Mouse (Mus musculus) ES-Bruce4 (cell line): ENCODE results near the gene AC134908.4. TPM values are rescaled to one million over a fixed set of nuclear protein-coding genes. Genes with fewer than 3 reads are reported as not detected.

Experiments
- H3K27ac ChIP-seq: 2 replicates; pipeline ENCODE4 v1.5.1; 2012; ENCODE audit warnings: low read length, inconsistent platforms; ENCODE audit not compliant: insufficient read depth
- H3K27me3 ChIP-seq: 2 replicates; pipeline ENCODE4 v1.6.1; 2012; ENCODE audit warnings: mild to moderate bottlenecking, low read length, inconsistent platforms; ENCODE audit not compliant: control insufficient read depth, poor library complexity, insufficient read depth, severe bottlenecking
- H3K36me3 ChIP-seq: 2 replicates; pipeline ENCODE4 v1.6.1; 2012; ENCODE audit warnings: inconsistent platforms, mild to moderate bottlenecking, low read length, moderate library complexity; ENCODE audit not compliant: control insufficient read depth, poor library complexity, insufficient read depth, severe bottlenecking
- H3K4me1 ChIP-seq: one replicate; pipeline ENCODE4 v1.8.1; 2011; ENCODE audit warnings: low read length; ENCODE audit not compliant: control insufficient read depth, insufficient read depth
- H3K4me3 ChIP-seq: 2 replicates; pipeline ENCODE4 v1.5.1; 2011; ENCODE audit warnings: low read depth, mild to moderate bottlenecking, low read length
- H3K9ac ChIP-seq: 2 replicates; pipeline ENCODE4 v1.6.1; 2012; ENCODE audit warnings: low read depth, mild to moderate bottlenecking, inconsistent platforms; ENCODE audit not compliant: poor library complexity, severe bottlenecking
- H3K9me3 ChIP-seq: replicated peaks from 2 replicates; pipeline ENCODE4 v1.6.1; 2012; ENCODE audit warnings: mild to moderate bottlenecking, low read length, inconsistent platforms; ENCODE audit not compliant: control insufficient read depth, poor library complexity, insufficient read depth, severe bottlenecking
- CTCF ChIP-seq: IDR thresholded peaks from one replicate; pipeline ENCODE4 v1.8.1; 2011; ENCODE audit warnings: low read depth, low read length
- EP300 ChIP-seq: IDR thresholded peaks from 2 replicates; pipeline ENCODE4 v1.6.1; 2011; ENCODE audit warnings: low read depth, low read length; ENCODE audit not compliant: insufficient read depth
- POLR2A ChIP-seq: IDR thresholded peaks from one replicate; pipeline ENCODE4 v1.8.1; 2011; ENCODE audit warnings: low read length; ENCODE audit not compliant: insufficient read depth
- polyA plus RNA-seq: library from polyadenylated mRNA; stranded (reverse); fragments of >200 nt; gene quantifications from 2 replicates; pipeline ENCODE4 v1.2.4, GENCODE M21; 2011; ENCODE audit warnings: low read depth; ENCODE audit not compliant: missing spikeins, insufficient read depth, insufficient read length

Gene AC134908.4
- polyA plus RNA-seq, 1 experiment = 2.6 TPM

GRCm38 (mm10) chr17:25835816-25836215, 40.4 kb upstream of the AC134908.4 start:
- Histone ChIP-seq H3K4me1 (peaks cover 4% of the 10 kb centered on the region), H3K9me3 (no peaks in the 10 kb centered on the region), H3K27me3 (no peaks in the 10 kb centered on the region), H3K4me3 (no peak overlapping the region), H3K36me3 (peaks cover 17% of the 10 kb centered on the region), H3K9ac (no peak overlapping the region), H3K27ac (no peak overlapping the region)
- no peak for TF ChIP-seq EP300
- no peak for TF ChIP-seq CTCF
- no peak for TF ChIP-seq POLR2A

DNA sequence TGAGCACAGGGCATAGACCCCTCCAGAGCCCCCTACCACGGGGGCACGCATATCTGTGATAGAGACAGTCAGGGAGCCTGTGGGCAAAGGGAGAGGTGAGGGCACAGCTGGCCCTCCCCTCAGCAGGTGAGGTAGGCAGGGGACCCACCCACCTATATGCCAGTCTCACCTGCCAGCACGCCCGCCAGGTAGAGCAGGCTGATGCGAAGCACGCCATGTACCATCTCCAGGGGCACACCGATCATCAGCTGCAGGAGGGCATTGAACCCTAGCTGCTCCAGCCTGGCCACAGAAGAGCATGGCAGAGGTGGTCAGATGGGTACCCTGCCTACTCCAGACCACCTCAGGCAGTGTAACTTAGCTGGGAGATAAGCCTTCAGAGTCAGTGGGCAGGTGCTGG, 39.8 kb upstream of the AC134908.4 start:
- no peaks in the 10 kb centered on the region for H3K27me3 ChIP-seq
- H3K4me1 ChIP-seq = peaks cover 4% of the 10 kb centered on the region
- H3K9ac ChIP-seq = no peak overlapping the region
- no peak overlapping the region for H3K27ac ChIP-seq
- H3K4me3 ChIP-seq = no peak overlapping the region
- TF ChIP-seq POLR2A (no peak), CTCF (no peak), EP300 (no peak)
- peaks cover 17% of the 10 kb centered on the region for H3K36me3 ChIP-seq
- no peaks in the 10 kb centered on the region for H3K9me3 ChIP-seq

GRCm38 (mm10) chr17:25834595-25835222, 39.2 kb upstream of the AC134908.4 start:
- no peaks in the 10 kb centered on the region for H3K27me3 ChIP-seq
- no peak overlapping the region for H3K27ac ChIP-seq
- peaks cover 19% of the 10 kb centered on the region for H3K36me3 ChIP-seq
- no peaks in the 10 kb centered on the region for H3K9me3 ChIP-seq
- TF ChIP-seq POLR2A = no peak
- no peak for TF ChIP-seq EP300
- TF ChIP-seq CTCF = no peak
- H3K4me3 ChIP-seq = no peak overlapping the region
- H3K4me1 ChIP-seq = peaks cover 4% of the 10 kb centered on the region
- no peak overlapping the region for H3K9ac ChIP-seq

DNA sequence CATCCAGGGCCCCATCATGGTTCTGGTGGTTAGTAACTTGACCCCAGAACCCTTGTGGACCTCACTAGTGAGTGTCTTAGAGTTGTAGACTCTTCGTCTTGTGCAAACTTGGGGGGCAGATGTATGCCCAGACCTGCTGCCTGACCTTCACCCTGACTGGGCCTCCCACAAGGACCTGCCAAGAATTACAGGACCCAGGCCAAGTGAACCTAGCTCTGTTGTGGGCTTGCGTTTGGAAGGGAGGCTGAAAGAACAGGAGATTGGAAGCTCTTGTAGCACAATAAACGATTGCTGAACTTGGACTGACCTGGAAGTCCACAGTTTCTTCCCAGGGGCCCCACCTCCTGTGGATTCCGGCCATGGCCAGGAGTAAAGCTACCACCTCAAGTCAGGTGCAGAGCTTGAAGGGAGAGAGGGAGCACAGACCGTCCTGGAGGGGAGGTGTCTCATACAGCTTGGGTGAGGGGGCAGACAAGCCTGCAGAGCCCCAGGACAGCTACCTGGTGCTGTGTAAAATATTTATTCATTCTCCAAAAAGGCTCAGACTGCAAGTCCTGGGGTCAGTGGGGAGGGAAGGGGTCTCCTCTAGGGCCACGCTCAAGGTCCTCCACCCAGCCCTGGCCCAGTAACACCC, 38.6 kb upstream of the AC134908.4 start:
- Histone ChIP-seq H3K27me3 (no peaks in the 10 kb centered on the region), H3K4me1 (peaks cover 4% of the 10 kb centered on the region), H3K4me3 (peak overlapping the region; percentile 80), H3K9me3 (no peaks in the 10 kb centered on the region), H3K9ac (peak overlapping the region; percentile 86), H3K27ac (no peak overlapping the region), H3K36me3 (peaks cover 17% of the 10 kb centered on the region)
- no peak for TF ChIP-seq POLR2A
- TF ChIP-seq EP300 = no peak
- no peak for TF ChIP-seq CTCF

DNA sequence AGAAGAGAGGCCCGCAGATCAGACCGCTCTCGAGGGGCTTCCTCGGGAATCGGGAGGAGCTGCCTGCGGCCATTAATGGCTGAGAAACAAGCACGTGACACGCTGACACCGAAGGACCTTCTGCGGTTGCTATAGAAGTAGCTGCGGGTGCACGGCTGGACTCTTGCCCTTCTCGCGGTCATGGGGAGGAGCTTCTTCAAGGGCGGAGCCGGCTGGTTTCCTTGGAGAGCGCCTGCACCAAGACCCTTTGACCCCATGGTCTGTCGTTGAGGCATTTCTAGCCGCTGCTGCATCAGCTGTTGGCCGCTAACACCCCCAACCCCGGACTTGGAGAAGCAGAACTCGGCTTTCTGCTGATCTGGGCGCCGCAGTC, 37.8 kb upstream of the AC134908.4 start, which contains the start of gene Stub1:
Gene Stub1, minus strand, starts transcription at position 114 of the 373 bp plus-strand sequence.
- Histone ChIP-seq H3K4me1 (peaks cover 4% of the 10 kb centered on the region), H3K27me3 (no peaks in the 10 kb centered on the region), H3K9ac (peak within 1 kb of the TSS; percentile 86), H3K27ac (no peak within 1 kb of the TSS), H3K9me3 (no peaks in the 10 kb centered on the region), H3K4me3 (peak within 1 kb of the TSS; percentile 82), H3K36me3 (peaks cover 16% of the 10 kb centered on the region)
- TF ChIP-seq EP300 = no peak
- no peak for TF ChIP-seq CTCF
- TF ChIP-seq POLR2A = no peak

DNA sequence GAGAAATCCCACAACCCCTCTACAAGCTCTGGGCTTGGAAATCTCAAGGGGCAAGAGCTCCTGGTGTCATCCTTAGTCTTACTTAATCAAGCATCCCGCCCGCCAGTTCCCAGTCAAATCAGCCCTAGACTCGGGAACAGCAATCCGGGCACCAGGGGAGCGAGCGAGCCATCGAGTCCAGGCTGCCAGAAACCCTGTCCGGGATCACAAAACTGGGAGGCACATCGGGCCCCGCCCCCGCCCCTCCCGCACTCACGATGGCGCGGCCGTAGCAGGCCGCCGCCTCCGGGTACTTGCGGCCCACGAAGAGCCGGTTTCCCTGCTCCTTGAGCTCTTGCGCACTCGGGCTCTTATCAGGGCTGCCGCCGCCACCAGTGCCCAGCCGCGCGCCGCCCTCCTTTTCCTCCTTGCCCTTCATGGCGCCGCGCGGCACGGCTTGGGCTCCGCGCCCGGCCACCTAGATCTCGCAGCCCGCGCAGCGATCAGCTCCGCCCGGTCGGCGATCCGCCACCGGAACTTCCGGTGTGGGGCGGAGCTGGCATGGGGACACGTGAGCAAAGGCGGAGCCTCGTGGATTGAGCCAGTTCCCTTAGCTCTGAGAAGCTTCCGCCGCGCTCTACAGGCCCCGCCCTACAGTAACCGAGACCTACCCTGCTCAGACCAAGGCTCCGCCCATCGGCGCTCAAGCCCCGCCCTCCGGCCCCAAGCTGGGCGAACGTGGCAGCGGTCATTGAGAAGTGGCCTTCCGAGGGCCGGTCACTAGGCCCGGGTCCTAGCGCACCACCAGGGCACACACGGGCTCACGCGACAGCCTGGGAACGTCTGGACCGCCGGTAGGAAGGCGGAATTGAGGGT, 37.2 kb upstream of the AC134908.4 start:
- TF ChIP-seq POLR2A = no peak
- TF ChIP-seq EP300 = 0 out of 2 replicates have a peak, but pooled peaks have one; percentile 26
- no peak for TF ChIP-seq CTCF

More for the DNA sequence above, 37.2 kb upstream of the AC134908.4 start:
- Histone ChIP-seq H3K27ac (no peak overlapping the region), H3K4me1 (peaks cover 4% of the 10 kb centered on the region), H3K9ac (peak overlapping the region; percentile 86), H3K27me3 (no peaks in the 10 kb centered on the region), H3K4me3 (peak overlapping the region; percentile 82), H3K9me3 (no peaks in the 10 kb centered on the region), H3K36me3 (peaks cover 16% of the 10 kb centered on the region)
